Mouse (Mus musculus): ENCODE results near the gene Lmo3.

Lmo3 gene

DNA sequence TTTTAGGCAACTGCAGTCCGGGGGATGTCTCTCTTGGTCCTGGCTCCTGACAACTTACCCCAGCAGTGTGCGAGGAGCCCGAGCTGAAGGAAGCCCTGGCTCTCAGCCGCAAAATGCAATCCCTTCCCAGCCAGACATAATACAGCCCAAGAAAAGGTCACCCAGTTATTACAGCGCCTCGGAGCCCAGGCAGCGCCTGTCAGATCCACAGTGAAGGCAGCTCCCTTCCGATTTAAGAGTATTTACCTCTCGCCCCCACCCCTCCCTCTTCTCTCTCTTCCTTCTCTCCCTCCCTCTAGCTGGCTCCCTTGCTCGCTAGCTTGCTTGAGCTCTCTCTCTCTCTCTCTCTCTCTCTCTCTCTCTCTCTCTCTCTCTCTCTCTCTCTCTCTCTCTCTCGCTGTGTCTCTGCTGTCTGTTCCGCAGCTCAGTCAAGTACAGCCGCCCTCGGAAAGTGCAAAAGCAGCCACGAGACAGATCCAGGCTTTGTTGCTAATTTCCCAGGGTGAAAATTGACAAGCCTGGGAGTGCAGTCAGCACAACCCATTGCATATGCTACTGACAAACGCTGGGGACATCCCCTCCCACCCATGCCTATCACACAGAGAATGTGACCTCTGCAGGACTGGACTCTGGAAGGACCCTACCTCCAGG lies 159.0 kb downstream of the Lmo3 start:
- DNase-seq = no peak

DNA sequence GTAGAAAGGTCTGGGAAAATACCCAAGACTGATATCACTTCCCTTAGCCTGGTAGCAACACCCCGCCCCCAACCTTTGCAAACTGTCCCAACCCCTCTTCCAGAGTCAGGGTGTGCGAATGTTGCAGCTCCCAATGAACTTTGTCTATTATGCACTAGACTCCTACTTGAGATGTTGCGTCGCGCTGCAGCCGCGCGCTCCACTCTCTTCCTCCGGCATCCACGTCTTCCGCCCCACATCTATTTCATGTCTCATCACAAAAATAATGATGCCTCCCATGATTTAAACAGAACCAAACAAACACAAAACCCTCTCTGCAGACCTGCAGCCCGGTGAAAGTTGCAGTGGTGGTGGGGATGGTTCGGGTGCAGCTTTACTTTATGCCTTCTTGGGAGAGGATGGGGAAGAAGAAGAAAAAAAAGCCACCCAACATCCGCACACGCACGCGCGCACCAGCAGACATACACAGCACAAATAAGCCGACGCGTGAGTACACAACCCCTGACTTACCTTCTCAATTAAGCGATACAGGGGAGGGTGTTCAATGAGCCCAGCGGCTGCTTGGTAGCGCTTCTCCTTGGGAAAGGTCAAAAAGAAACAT lies 159.7 kb downstream of the Lmo3 start:
- DNase-seq = no peak

DNA sequence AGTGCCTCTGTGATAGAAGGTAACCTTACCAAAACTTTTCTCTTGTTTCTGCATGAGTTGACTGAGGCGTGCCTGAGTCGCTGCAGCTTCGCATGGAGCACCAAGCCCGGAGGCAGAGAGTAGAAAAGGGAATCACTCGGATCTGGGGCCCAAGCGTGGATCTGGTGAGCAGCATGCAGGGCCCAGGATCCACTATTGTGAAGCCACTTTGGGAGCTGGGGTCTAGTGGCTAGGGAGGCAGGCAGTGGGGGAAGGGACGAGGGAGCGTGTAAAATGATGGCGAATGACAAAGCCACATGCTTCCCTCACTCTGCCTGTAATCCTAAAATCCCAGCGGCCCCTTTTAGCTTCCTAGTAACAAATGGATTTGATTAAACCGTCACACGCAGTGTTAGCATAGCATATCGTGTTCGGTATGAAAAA lies 160.6 kb downstream of the Lmo3 start:
- DNase-seq = no peak

DNA sequence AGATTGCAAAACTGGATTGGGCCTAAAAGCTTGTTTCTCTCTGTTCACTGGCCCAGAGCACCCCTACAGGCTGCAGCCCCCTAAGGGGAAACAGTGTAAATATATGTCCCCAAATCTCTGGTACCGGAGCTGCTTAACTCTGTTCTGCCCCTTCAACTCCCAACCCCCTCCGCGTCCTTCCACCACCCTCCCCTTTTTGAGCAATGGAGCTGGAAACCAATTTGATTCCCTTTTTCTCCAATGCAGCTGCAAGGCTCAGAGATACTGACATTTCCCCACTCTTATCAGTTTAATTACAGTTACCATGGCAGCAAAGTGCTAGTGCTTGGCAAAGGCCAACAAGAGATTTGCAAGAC lies 161.3 kb downstream of the Lmo3 start:
- DNase-seq = no peak

DNA sequence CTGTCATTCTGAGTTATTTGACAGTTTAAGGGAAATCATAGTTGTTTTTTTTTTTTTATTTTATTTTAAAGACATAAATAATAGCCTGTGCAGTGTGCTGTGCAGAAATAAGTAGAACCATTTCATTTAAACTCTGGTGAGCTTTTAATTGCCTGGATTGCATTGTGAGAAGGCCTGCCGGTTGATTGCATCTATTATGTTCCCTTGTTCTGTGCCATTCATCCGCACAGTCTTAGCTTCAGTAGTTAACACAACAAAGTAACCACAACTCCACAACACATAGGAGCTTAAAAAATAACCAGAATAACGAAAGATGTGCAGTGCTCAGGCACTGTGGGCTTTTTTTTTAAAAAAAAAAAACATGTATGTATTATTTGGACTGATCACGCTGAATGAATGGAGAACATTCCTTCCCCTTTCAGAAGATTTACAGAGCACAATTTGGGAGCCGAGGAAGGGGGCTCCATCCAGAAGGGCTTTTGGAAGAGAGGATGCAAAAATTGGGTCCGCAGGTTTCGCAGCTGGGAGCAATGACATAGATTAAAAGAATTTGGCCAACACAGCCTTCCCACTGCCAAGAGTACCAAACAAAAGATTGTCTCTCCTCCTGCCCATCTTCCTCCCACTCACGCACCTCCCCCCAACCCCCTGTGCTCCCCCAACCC lies 161.8 kb downstream of the Lmo3 start:
- no peak for DNase-seq

DNA sequence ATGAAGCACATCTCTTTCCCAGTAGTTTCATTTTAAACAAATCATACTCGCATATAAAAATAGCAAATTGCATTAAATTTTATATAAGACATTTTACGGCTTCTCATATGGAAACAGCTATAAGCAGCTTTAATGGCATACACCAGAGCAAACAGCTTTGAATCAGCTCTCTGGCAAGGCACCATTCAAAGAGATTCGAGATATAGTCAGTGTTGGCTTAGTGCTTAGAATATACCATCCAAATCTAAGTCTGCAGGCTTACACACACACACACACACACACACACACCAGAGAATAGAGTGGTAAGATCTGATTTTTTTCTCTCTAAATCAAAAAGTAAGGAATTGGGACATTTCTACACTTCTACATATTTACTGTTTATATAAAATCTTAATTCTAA lies 169.7 kb downstream of the Lmo3 start:
- no peak for DNase-seq

DNA sequence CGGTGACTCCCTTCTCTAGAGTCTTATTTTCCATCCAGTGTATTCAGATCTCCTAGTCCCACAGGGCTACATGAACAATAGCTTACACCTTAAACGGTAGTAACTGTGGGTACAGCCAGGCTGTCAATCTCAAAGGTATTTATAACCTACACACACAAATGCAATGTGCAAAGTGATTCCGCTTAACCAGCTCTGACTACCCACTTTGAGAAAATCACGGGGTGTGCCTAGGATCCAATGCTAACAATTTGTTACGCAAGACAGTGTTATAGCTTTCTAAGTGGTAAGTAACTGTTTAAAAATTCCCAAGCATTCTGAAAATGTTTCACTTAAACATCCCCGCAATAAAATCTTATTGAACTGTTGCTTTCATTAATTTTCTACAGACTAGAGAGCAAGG lies 179.7 kb downstream of the Lmo3 start:
- DNase-seq = no peak

DNA sequence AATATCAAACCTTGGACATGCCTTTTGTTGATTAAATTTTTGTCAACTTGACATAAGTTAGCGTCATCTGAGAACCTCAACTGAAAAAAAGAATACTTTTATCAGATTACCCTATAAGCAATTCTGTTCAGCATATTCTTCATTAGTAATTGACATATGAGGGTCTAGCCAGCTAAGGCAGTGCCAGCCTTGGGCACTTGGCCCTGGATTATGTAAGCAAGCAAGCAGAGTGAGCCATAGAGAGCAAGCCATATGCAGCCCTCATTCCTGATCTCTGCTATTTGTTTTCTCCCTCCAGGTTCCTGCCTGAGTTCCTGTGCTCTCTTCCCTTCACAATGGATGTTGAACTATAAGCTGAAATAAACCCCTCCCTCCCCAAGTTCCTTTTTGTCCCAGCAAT lies 182.9 kb downstream of the Lmo3 start:
- DNase-seq = no peak

DNA sequence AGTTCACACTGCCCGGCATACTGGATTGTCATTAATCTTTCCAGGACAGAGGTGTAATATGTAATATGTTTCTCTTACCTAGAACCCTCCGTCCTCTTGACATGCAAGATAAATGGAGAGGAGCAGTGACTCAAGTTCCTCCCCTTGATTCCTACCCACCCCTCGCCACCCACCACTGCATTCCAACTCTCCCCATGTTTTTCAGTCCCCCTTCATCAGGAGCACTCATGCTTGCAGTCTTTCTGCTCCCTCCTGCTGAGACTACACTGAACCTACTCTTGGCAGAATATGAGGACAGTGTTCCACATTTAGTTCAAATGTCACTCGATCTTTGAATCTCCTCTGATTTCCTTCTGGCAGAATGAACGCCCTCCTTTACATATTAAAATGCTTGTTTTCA lies 190.7 kb downstream of the Lmo3 start:
- no peak for DNase-seq

DNA sequence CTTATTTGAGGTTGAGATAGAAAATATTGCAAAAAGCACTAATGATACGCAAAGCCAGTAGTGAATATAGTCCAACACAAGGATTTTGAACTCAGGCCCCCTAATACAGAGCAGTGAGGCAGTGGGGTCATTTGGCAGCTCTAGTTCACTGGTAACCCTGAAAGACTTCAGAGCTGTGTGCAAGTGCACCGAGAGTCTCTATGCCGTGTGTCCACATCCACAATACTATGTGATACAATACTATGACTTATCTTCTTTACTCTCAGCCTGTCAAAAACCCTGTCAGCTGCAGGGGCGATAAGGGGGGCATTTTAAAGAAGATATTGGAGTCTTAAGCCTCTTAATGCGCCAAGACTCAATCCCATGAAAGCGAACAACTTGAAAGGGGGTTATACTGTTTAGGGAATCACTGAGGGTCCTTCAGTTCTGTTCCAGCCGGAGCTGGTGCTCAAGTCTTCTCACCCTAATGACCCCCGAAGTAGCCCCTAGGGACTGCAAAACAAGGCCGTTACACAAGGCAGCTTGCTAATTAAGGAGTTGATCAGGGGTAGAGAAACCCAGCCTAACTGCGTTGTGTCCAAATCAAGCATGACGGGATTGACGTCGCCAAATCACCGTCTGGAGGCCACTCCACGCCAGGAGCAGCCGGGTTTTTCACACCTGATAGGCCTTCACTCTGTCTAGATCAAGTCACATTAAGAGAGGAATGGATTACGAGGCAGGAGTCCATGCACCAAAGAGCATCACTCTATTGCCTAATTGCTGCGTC lies 193.4 kb downstream of the Lmo3 start:
- DNase-seq = no peak

DNA sequence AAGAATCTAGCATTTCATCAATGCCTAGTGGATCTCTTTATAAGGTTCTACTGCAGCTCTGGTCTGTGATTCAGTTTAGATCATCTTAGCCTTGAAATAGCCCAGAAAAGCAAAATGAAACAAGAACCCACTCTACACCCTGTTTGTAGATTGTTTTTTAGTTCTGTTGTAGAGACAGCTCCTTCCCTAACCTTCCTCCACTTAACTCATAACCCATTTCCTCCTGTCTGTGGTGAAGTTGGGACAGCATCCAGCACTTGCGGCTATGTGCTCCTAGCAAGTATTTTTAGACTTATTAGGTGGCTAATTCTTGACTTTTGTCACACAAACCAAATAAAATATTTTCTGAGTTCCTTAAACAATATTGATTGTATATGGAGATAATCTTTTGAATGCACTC lies 198.6 kb downstream of the Lmo3 start:
- no peak for DNase-seq

DNA sequence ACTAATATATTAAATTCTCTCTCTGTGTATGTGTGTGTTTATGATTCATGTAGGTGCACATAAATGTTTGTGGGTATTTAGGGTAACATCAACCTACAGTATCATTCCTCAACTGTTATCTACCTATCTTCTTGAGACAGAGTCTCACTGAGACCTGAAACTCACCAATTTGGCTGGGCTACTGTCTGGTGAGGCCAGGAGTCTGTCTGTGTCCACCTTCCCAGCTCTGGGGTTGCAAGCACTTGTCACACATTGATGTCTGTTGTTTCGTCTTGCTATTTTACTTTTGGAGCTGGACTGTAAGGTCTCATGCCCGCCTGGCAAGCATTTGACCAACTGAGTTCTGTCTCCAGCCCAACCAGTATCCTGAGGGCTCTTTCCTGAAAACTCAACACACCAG lies 210.6 kb downstream of the Lmo3 start:
- no peak for DNase-seq

DNA sequence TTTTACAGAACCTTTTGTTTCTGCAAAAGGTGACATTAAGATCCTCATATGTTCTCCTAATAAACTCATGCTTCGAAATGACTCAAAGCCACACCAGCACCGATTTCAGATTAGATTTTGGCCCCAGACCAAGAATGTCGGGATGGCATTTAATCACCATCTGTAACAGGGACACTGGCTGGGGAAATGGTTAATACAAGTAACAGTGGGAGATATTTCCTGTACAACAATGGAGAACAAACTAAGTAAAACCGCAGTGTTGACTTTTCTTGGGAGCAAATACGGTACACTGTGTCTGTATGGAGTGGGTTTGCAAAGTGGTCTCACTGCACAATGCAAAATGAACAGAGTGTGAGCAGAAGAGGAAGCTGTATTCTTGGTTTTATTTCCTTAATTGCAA lies 217.7 kb downstream of the Lmo3 start:
- no peak for DNase-seq

DNA sequence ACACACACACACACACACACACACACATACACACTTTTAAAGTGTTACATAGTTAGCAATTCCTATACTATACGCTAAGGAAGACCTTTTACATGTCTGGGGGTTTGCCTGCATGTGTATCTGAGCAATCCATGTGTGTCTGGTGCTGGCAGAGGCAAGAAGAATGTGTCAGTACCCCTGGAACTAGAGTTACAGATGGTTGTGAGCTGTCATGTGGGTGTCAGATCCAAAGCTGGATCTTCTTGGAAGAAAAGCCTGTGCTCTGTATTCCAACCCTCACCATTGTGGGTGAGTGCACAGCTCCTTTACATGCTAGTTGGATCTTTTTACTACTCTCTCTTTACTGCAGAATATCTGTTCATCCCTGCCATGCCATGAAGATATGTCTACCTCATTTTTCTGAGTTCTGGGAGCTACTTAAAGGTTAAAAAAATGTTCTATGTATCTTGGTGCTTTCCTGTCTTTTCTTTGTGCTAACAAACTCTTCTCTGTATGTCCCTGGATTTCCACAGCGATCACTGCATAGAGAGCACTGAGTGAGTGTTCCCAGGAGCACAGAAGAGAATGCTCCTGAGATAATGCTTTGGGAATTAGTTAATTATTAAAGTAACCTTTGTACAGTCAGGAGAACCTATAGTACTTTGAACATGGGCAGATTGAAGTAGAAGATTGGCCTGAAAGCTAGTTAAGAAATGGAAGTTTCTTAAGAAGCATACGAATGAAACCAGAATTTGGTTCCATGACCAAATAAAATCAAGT lies 231.0 kb downstream of the Lmo3 start:
- DNase-seq = no peak

DNA sequence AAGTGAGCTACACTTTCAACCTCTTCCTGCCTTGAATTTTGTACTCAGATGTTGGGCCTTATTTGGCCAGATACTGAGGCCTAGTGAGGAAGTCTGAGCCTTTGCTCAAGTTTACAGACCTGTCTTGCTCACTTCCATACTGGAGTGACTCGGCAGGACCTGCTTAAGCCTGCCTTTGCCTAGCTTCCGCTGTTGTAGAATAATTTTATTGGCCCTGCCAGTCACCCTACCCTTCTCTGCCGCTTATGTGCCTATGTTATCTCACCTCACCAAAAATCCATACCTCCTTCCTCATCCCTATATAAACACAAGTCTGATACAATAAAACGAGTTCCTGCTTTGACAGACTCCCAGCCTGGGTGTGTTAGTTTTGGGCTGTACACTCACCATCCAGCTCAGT lies 235.2 kb downstream of the Lmo3 start:
- DNase-seq = no peak

DNA sequence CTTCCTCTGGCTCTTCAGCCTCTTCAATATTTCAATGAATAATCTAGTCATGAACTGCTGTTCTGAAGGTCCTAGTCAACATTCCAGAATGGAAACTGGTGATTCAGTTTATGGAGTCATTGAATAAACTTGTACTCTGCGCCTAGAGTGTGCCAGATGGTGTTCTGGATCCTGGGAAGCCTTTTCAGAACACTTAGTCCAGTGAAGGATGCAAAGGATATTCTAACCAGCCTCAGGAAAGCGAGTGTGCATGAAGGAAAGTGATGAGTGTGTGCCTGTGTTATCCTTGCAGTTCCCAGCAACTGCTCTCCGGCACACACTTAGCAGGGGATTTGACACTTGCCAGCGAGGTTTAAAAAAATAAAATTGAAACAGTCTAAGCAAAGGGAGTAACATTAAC lies 245.9 kb downstream of the Lmo3 start:
- no peak for DNase-seq

DNA sequence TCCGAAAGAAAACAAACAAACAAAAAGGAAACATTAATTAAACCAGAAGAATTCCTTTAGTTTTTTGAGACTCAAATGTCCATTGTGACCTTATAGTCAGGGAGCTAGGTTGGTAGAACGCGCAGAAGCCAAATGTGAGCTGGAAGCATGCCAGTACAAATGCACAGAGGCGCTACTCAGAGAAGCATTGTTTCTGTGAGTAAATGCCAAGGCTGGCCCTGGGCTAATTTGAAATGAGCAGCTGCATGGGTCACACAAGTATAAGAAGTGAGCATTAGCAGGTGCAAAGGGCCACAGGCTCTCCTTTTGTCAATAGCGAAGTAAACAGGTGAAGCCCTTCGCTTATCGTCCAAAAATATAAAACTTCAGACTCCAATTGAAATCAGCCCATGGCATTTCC lies 247.8 kb downstream of the Lmo3 start:
- DNase-seq = peak in 1 of 2 experiments; percentile 1

DNA sequence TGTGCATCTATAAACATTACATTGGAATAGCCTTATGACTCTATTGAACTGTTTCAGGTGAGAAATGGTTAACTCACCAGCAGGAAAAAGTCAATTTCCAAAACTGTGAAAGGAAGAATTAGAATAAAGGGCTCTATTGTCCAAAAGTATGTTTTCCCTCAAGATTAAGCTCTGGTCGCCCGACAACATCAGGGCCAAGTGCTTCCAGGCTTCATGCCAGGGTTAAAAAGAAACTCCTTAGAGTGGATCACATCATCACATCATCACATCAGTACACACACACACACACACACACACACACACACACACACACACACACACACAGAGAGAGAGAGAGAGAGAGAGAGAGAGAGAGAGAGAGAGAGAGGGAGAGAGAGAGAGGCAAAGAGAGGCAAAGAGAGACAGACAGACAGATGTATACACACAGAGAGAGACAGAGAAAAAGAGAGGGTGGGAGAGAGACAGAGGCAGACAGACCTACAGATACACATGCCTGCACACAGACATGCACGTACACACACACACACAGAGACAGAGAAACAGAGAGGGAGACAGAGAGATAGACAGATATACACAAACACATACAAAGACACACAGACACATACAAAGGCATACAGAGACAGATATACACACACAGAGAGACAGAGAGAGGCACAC lies 255.9 kb downstream of the Lmo3 start:
- peak in 1 of 2 experiments; percentile 12 for DNase-seq

DNA sequence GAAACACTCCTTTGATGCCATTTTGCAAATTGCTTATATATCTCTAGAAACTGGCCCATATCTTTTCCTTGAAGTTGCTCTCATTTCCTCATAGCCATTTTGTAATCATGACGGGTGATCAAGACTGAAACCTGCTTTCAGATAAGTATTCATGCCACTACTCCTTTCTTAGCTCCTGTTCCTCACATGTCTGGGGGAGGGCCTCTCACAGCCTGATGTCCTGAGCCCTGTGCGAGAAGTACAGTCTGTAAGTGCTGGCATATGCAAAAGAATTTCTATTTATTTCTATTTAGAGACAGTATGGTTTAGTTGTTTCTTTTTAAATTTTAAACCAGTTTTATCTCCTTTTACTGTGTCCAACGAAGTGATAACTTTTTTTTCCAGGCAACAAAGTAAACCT lies 256.6 kb downstream of the Lmo3 start:
- DNase-seq = no peak

DNA sequence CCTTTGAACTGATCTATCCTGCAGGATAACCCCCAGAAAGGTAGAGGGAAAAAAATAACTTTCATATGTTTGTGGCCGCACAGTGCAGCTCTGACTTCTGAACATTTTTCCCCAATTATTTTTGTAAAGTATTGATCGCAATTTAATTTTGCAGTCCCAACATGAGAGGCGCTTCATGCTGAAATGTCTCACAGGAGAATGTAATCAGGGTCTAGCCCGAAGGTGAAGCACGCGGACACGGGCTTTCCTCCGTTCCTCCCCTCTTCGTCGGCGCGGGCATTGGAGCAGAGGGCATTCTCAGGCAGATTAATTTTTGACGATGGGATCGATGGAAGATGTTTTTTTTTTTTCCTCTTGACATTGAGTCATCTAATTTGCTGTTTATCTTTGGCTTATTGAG lies 258.4 kb downstream of the Lmo3 start:
- DNase-seq = no peak

DNA sequence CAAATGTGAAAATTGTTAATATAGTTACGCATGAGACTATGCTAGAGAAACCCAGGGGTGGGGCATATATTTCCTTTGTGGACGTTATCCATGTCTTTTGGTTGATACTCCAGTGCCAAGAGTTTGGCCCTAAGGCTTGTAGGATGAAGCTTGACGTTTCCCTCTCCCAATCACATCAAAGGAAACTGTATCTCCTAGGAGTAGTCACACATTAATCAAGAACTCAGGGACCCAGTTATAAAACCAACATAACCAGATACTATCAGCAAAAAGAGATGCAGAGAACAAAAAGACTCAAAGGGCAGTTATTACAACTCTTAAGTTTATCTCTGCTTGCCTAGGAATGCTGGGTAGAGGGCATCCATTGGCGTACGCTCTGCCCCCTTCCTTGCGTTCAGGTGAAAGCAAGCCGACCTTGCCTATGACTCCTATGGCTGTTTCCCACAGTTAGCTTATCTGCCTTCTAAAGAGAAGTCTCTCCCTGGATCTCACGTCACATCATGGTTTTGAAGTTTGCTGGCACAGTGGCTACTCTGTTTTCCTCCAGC lies 261.5 kb downstream of the Lmo3 start:
- DNase-seq = no peak
